Mouse (Mus musculus): ENCODE data around the gene Vps51. TPM values are rescaled to one million over a fixed set of nuclear protein-coding genes. Genes with fewer than 3 reads are reported as not detected.

Vps51 gene
- total RNA-seq (2014; rRNA removed) (16.0 and 19.8 TPM in 2 replicates), polyA plus RNA-seq (2012; rRNA removed) (30.4 and 36.3 TPM in 2 replicates)

DNA sequence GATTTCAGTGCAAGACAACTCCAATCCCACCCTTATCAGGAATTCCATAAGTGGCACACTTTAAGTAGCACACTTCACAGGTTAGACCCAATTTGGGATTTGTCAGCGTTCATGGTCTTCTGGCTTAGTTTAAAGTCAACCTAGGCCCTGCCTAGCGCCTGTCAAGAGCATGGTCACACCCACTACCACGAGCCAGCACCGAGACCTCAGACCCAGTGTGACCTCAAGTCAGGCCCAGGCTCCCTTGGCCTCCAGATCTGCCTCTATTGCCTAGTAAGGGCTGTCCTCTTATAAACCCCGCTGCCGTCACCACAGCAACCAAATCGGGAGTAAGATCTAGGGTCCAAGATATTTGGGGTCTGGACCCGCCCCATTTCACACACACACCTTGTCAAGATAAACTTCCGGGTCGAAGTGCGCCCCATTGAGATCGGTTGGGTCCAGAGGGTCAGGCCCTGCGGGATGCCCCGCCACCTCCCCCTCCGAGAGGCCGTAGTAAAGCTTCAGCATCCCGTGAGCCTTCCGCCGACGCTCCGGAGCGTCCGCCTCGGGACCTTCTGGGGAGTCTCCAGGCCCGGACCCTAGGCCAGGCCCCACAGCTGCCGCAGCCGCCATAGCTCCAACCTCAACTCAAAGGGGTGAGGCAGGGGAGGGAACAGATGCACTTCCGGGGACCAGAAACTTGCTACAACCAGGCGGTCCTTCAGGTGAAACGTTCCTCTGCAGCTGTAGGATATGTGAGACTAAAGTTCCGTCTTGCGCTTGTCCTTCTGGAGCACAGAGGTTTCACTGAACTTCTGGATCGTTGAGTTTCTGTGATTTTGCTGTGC, at the start of gene Vps51:
Gene Vps51, minus strand, starts transcription at position 668 of the 830 bp plus-strand sequence.
- WGBS: under 1% methylated on average over 33 of the region's 33 CpGs
- peak within 1 kb of the TSS; percentile 79 for H3K9ac ChIP-seq (ENCODE audit: low read depth, low read length)
- peaks cover 6% of the 10 kb centered on the region; the same call in 1 of the 2 replicates for H3K79me2 ChIP-seq (ENCODE audit: control insufficient read depth, insufficient read depth, low read length)
- H3K27ac ChIP-seq (replicated peaks; ENCODE audit: insufficient read depth, low read depth, low read length): peak within 1 kb of the TSS; percentile 84
- peak; percentile 92 for DNase-seq (ENCODE audit: extremely low read depth, low read depth, low spot score)
- H3K4me1 ChIP-seq (ENCODE audit: control insufficient read depth, insufficient read depth, low read length): peaks cover 5% of the 10 kb centered on the region
- TF ChIP-seq CTCF (IDR thresholded peaks at IDR 0.05; ENCODE audit: low read depth, low read length): no peak
- no peak for TF ChIP-seq POLR2A (IDR thresholded peaks at IDR 0.05; ENCODE audit: extremely low read depth, insufficient read depth, low read length)
- H3K27me3 ChIP-seq (ENCODE audit: control insufficient read depth, insufficient read depth, low read length): no peaks in the 10 kb centered on the region
- peak within 1 kb of the TSS; percentile 81 for H3K4me3 ChIP-seq (ENCODE audit: insufficient read depth, low read depth, low read length)
- no peaks in the 10 kb centered on the region; the same call in 1 of the 2 replicates for H3K36me3 ChIP-seq (ENCODE audit: control insufficient read depth, insufficient read depth, low read length)

DNA sequence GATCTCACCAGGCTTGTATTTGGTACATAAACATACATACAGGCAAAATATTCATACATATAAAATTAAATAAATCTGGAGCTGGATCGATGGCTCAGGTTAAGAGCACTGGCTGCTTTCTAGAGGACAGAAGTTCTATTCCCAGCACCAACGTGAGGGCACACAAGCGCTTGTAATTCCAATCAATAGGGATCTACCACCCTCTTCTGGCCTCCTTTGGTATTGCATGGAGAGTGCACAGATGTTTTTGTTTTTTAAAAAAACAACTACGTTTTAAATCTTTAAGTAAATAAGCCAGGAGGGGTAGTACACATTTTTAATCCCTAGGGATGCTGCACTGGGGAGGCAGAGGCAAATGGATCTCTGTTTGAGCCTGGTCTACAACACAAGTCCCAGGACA, 49.3 kb upstream of the Vps51 start:
- WGBS: 17% methylated on average over 4 of the region's 4 CpGs
- peaks cover 1% of the 10 kb centered on the region for H3K4me1 ChIP-seq (ENCODE audit: control insufficient read depth, insufficient read depth, low read length)
- no peaks in the 10 kb centered on the region for H3K79me2 ChIP-seq (ENCODE audit: control insufficient read depth, insufficient read depth, low read length)
- peak; percentile 54 for DNase-seq (ENCODE audit: extremely low read depth, low read depth, low spot score)
- no peak overlapping the region for H3K27ac ChIP-seq (replicated peaks; ENCODE audit: insufficient read depth, low read depth, low read length)
- peak; percentile 58 for TF ChIP-seq CTCF (IDR thresholded peaks at IDR 0.05; ENCODE audit: low read depth, low read length)
- TF ChIP-seq POLR2A (IDR thresholded peaks at IDR 0.05; ENCODE audit: extremely low read depth, insufficient read depth, low read length): no peak
- H3K9ac ChIP-seq (ENCODE audit: low read depth, low read length): no peak overlapping the region
- no peaks in the 10 kb centered on the region for H3K27me3 ChIP-seq (ENCODE audit: control insufficient read depth, insufficient read depth, low read length)
- H3K36me3 ChIP-seq (ENCODE audit: control insufficient read depth, insufficient read depth, low read length): no peaks in the 10 kb centered on the region
- no peak overlapping the region for H3K4me3 ChIP-seq (ENCODE audit: insufficient read depth, low read depth, low read length)

DNA sequence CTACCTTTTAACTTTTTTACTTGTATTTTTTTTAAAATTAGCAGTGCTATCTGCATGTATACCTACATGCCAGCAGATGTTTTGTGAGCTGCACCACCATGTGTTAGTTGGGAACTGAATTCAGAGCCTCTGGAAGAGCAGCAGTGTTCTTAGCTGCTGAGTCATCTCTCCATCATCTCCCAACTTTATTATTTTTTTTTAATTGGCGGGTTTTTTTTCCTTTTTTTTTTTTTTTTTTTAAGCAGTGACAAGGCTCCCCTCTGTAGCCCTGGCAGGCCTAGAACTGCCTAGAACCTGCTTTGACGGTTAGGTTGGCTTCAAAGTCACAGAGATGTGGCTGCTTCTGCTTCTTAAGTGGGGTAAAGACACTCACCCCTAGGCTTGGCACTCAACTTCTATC, 47.9 kb upstream of the Vps51 start:
- 85% methylated on average over 2 of the region's 2 CpGs for whole genome bisulfite sequencing
- TF ChIP-seq POLR2A (IDR thresholded peaks at IDR 0.05; ENCODE audit: extremely low read depth, insufficient read depth, low read length) (no peak), CTCF (IDR thresholded peaks at IDR 0.05; ENCODE audit: low read depth, low read length) (no peak)
- DNase-seq (ENCODE audit: extremely low read depth, low read depth, low spot score): no peak
- H3K4me3 ChIP-seq (ENCODE audit: insufficient read depth, low read depth, low read length): no peak overlapping the region
- peaks cover 1% of the 10 kb centered on the region for H3K4me1 ChIP-seq (ENCODE audit: control insufficient read depth, insufficient read depth, low read length)
- no peak overlapping the region for H3K9ac ChIP-seq (ENCODE audit: low read depth, low read length)
- no peaks in the 10 kb centered on the region for H3K79me2 ChIP-seq (ENCODE audit: control insufficient read depth, insufficient read depth, low read length)
- no peaks in the 10 kb centered on the region for H3K27me3 ChIP-seq (ENCODE audit: control insufficient read depth, insufficient read depth, low read length)
- no peak overlapping the region for H3K27ac ChIP-seq (replicated peaks; ENCODE audit: insufficient read depth, low read depth, low read length)
- no peaks in the 10 kb centered on the region for H3K36me3 ChIP-seq (ENCODE audit: control insufficient read depth, insufficient read depth, low read length)

DNA sequence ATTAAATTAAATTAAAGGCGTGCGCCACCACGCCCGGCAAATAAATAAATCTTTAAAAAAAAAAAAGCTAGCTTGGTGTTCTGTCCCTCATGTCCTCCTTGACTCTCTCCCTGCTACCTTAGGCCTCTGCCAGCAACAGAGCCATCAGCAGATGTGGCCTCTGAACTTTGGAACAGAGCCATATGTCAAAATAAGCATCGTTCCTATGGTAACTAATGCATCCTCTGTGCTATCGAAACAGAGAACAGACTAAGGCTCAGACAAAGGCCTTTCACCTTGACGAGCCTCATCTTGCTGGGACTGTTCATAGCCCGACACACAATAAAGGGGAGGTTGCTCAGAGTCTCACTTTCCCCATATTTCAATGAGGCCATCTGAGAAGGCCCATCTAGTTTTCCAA, 46.3 kb upstream of the Vps51 start:
- Histone ChIP-seq H3K27me3 (ENCODE audit: control insufficient read depth, insufficient read depth, low read length) (no peaks in the 10 kb centered on the region), H3K27ac (replicated peaks; ENCODE audit: insufficient read depth, low read depth, low read length) (no peak overlapping the region), H3K4me3 (ENCODE audit: insufficient read depth, low read depth, low read length) (no peak overlapping the region), H3K36me3 (ENCODE audit: control insufficient read depth, insufficient read depth, low read length) (no peaks in the 10 kb centered on the region), H3K79me2 (ENCODE audit: control insufficient read depth, insufficient read depth, low read length) (no peaks in the 10 kb centered on the region), H3K9ac (ENCODE audit: low read depth, low read length) (no peak overlapping the region), H3K4me1 (ENCODE audit: control insufficient read depth, insufficient read depth, low read length) (peaks cover 4% of the 10 kb centered on the region)
- DNase-seq (ENCODE audit: extremely low read depth, low read depth, low spot score): peak; percentile 84
- TF ChIP-seq CTCF (IDR thresholded peaks at IDR 0.05; ENCODE audit: low read depth, low read length): no peak
- TF ChIP-seq POLR2A (IDR thresholded peaks at IDR 0.05; ENCODE audit: extremely low read depth, insufficient read depth, low read length): no peak
- WGBS: 35% methylated on average over 8 of the region's 8 CpGs

DNA sequence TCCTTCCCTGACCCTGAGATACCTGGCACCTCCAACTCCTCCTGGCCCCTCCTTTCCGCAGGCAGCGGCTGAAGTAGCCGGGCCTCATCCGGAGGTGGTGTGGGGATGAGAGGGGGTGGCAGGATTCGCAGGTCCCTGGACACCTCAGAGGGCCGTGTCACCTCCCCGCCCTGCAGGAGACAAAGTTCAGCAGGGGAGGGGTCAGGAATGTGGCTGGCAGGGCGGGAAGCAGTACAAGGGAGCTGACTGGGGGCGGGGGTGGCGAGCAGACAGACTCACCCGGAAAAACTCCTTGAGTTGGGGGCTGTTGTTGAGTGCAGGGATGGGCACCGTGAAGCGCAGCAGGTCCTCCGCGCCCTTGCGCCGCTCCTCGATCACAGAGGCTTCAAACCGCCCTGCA, 44.7 kb upstream of the Vps51 start:
- 60% methylated on average over 19 of the region's 19 CpGs for WGBS
- Histone ChIP-seq H3K27me3 (ENCODE audit: control insufficient read depth, insufficient read depth, low read length) (no peaks in the 10 kb centered on the region), H3K36me3 (ENCODE audit: control insufficient read depth, insufficient read depth, low read length) (no peaks in the 10 kb centered on the region), H3K27ac (replicated peaks; ENCODE audit: insufficient read depth, low read depth, low read length) (no peak overlapping the region), H3K79me2 (ENCODE audit: control insufficient read depth, insufficient read depth, low read length) (no peaks in the 10 kb centered on the region), H3K4me3 (ENCODE audit: insufficient read depth, low read depth, low read length) (no peak overlapping the region), H3K4me1 (ENCODE audit: control insufficient read depth, insufficient read depth, low read length) (peaks cover 4% of the 10 kb centered on the region), H3K9ac (ENCODE audit: low read depth, low read length) (no peak overlapping the region)
- no peak for DNase-seq (ENCODE audit: extremely low read depth, low read depth, low spot score)
- TF ChIP-seq CTCF (IDR thresholded peaks at IDR 0.05; ENCODE audit: low read depth, low read length) (no peak), POLR2A (IDR thresholded peaks at IDR 0.05; ENCODE audit: extremely low read depth, insufficient read depth, low read length) (no peak)

DNA sequence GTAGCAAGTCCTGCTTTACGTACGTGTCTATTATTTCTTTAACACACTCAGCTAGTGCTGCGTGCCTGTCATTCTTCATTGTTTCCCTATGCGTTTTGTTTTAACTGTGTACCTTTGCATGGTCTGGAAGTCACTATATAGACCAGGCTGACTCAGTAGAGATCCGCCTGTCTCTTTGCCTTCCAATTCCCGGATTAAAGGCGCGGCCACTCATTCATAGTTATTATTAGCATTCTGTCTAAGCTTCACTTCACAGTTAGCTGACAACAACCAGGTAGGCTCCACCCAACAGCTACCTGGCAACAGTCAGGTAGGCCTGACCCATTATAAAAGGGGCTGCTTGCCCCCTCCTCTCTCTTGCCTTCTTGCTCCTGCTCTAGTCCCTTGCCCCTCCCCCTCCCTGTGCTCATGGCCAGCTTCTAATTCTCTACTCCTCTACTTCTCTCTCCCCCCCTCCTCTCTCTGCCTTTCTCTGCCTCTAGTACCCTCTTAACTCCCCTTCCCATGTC, 41.7 kb upstream of the Vps51 start:
- no peak for DNase-seq (ENCODE audit: extremely low read depth, low read depth, low spot score)
- WGBS: 2% methylated on average over 8 of the region's 8 CpGs
- Histone ChIP-seq H3K4me1 (ENCODE audit: control insufficient read depth, insufficient read depth, low read length) (peaks cover 2% of the 10 kb centered on the region; the same call in 1 of the 2 replicates), H3K36me3 (ENCODE audit: control insufficient read depth, insufficient read depth, low read length) (no peaks in the 10 kb centered on the region), H3K27me3 (ENCODE audit: control insufficient read depth, insufficient read depth, low read length) (no peaks in the 10 kb centered on the region), H3K9ac (ENCODE audit: low read depth, low read length) (peak overlapping the region; percentile 63), H3K27ac (replicated peaks; ENCODE audit: insufficient read depth, low read depth, low read length) (peak overlapping the region; percentile 38), H3K4me3 (ENCODE audit: insufficient read depth, low read depth, low read length) (peak overlapping the region; percentile 38), H3K79me2 (ENCODE audit: control insufficient read depth, insufficient read depth, low read length) (no peaks in the 10 kb centered on the region)
- TF ChIP-seq POLR2A (IDR thresholded peaks at IDR 0.05; ENCODE audit: extremely low read depth, insufficient read depth, low read length): no peak
- TF ChIP-seq CTCF (IDR thresholded peaks at IDR 0.05; ENCODE audit: low read depth, low read length): no peak

Measured in liver, adult 2 months (tissue).